Mouse (Mus musculus) stomach, embryonic 15.5 days (tissue): ENCODE data around the gene Rplp1. TPM values are rescaled to one million over a fixed set of nuclear protein-coding genes. Genes with fewer than 3 reads are reported as not detected.

ENCODE experiments used
- ATAC-seq: fragments of 200-750 bp; cut with Nextera tagmentation; 2 replicates; pipeline ENCODE4 v1.8.0; 2017; ENCODE audit warnings: low read depth, moderate number of reproducible peaks, moderate TSS enrichment; ENCODE audit not compliant: insufficient read depth, low FRiP score
- H3K27ac ChIP-seq: fragments of 300-500 bp; sonication (generic); 2 replicates; pipeline ENCODE4 v1.5.1; 2015; ENCODE audit warnings: mild to moderate bottlenecking, inconsistent platforms
- H3K27me3 ChIP-seq: fragments of 300-500 bp; sonication (generic); replicated peaks from 2 replicates; pipeline ENCODE4 v1.6.1; 2015; ENCODE audit warnings: inconsistent platforms
- H3K36me3 ChIP-seq: fragments of 300-500 bp; sonication (generic); 2 replicates; pipeline ENCODE4 v1.6.1; 2015; ENCODE audit warnings: inconsistent platforms
- H3K4me1 ChIP-seq: fragments of 300-500 bp; sonication (generic); 2 replicates; pipeline ENCODE4 v1.6.1; 2015; ENCODE audit warnings: inconsistent platforms
- H3K4me2 ChIP-seq: fragments of 300-500 bp; sonication (generic); 2 replicates; pipeline ENCODE4 v1.6.1; 2015; ENCODE audit warnings: mild to moderate bottlenecking, inconsistent platforms
- H3K4me3 ChIP-seq: fragments of 300-500 bp; sonication (generic); replicated peaks from 2 replicates; pipeline ENCODE4 v1.5.1; 2015; ENCODE audit warnings: inconsistent platforms
- H3K9ac ChIP-seq: fragments of 300-500 bp; sonication (generic); 2 replicates; pipeline ENCODE4 v1.6.1; 2015; ENCODE audit warnings: inconsistent platforms
- H3K9me3 ChIP-seq: fragments of 300-500 bp; sonication (generic); 2 replicates; pipeline ENCODE4 v1.6.1; 2016; ENCODE audit warnings: inconsistent platforms
- WGBS: fragments of 180-500 bp; shearing (Covaris S2); methylation state at CpG from one replicate; pipeline ENCODE4 v1.1.7; 2015; 5-methylcytosine and 5-hydroxymethylcytosine counted together
- polyA plus RNA-seq: library from polyadenylated mRNA; unstranded; fragments of >200 nt; fragmentation: Nextera tagmentation; extraction: Ambion mirVana; gene quantifications from 2 replicates; pipeline ENCODE4 v1.2.1, GENCODE M21; 2015

Rplp1 gene
- polyA plus RNA-seq, 1 experiment from 2014 or later = 1,421 TPM

DNA sequence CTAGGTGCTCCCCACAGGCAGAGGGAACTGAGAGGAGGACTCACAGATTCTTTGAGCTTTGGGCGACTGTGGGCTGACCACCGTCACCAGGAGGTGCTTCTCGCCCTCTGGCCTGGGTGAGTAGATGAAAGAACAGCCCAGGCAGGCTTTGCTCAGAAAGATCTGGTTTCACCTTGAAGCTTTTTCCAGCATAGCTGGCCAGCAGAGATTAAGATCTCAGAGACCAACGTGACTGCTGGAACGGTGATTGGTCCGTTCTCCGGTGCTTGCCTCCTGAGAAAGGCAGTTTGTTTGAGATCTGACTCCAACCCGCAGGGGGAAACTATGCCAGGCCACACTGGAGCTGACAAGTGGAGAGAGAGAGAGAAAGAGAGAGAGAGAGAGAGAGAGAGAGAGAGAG, 19.3 kb downstream of the Rplp1 start:
- peak; percentile 34; the same call in 1 of the 2 replicates for ATAC-seq

DNA sequence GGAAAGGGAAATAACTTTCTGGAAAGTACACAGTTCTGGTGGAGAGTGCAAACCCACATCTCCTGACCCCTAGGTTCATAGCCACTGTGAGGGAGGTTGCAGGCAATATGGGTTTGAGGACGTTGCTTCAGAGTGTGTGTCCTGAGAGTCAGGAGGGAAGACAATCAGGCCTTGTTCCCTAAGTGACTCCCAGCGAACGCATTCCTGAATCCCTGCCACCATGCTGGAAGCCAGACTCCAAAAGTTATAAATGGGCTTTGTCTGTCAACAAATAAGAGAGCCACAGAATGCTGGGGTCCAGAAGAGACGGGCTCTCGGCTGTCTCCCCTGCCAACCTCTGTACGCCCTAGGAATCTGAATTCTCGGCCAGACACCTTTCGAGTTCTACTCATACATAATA, 24.5 kb downstream of the Rplp1 start:
- 64% methylated on average over 8 of the region's 8 CpGs for WGBS
- no peak overlapping the region for H3K4me2 ChIP-seq
- 0 out of 2 replicates have a peak, but pooled peaks cover 2% of the 10 kb centered on the region for H3K4me1 ChIP-seq
- no peak overlapping the region for H3K27ac ChIP-seq
- H3K9me3 ChIP-seq = no peaks in the 10 kb centered on the region
- no peak for ATAC-seq
- H3K36me3 ChIP-seq = no peaks in the 10 kb centered on the region
- no peak overlapping the region for H3K4me3 ChIP-seq
- H3K27me3 ChIP-seq = no peaks in the 10 kb centered on the region
- H3K9ac ChIP-seq = no peak overlapping the region

More for the DNA sequence above, 19.3 kb downstream of the Rplp1 start:
- no peaks in the 10 kb centered on the region for H3K36me3 ChIP-seq
- no peak overlapping the region for H3K4me2 ChIP-seq
- no peak overlapping the region for H3K27ac ChIP-seq
- no peak overlapping the region for H3K9ac ChIP-seq
- WGBS = 44% methylated on average over 8 of the region's 8 CpGs
- 0 out of 2 replicates have a peak, but pooled peaks cover 3% of the 10 kb centered on the region for H3K4me1 ChIP-seq
- no peak overlapping the region for H3K4me3 ChIP-seq
- H3K9me3 ChIP-seq = no peaks in the 10 kb centered on the region
- H3K27me3 ChIP-seq = no peaks in the 10 kb centered on the region

DNA sequence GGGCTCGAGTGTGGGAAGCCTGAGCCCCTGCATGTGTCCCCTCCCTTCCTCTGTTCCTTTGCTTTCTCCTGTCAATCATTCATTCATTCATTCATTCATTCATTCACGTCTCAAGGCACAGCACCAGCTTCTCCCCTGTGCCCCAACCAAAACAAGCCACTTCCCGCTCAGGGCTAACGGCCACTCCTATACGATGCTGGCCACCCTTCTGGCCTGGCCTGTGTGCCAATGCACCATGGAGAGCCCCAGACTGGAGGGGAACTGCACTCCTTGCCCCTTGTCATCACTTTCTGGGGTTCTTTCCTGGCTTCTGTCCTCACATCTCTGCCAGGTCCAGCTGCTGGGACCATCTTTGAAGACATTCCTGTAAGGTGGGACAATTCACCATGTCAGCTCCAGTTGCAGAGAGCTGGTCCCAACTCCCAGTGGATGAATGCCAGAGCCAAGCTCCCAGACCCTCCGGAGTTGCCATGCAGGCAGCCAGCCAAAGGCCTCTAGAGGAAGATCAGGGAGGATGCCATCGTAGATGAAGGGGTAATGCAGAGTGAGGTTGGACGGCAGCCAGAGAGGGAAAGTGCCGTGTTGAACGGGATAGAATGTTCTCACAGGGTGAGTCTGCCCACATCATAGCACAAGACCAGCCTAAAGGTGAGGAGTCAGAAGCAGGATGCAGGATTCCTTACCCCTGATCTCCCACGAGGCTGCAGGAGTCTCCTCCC, 26.5 kb downstream of the Rplp1 start:
- no peak for ATAC-seq
- no peak overlapping the region for H3K27ac ChIP-seq
- H3K9me3 ChIP-seq = no peaks in the 10 kb centered on the region
- H3K27me3 ChIP-seq = no peaks in the 10 kb centered on the region
- H3K4me3 ChIP-seq = no peak overlapping the region
- H3K4me2 ChIP-seq = no peak overlapping the region
- no peaks in the 10 kb centered on the region for H3K4me1 ChIP-seq
- WGBS = 56% methylated on average over 11 of the region's 11 CpGs
- no peak overlapping the region for H3K9ac ChIP-seq
- H3K36me3 ChIP-seq = no peaks in the 10 kb centered on the region

DNA sequence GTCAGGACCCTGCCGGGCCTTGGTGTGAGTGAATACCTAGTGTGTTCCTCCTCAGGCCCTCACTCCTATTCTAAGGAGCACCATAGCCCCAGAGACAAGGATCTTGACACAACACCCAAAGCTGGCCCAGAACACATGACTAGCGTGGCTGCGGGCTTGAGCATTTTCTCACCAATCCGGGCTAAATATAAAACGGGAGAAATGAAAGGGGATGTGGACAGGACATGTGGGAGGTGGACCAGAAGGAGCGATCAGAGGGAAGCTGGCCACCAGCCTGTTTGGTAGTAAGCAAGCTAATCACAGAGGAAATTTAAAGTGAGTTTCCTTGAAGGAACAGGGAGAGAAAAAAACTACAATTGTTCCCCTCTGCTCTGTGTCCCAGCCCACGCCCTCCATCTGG, 28.4 kb downstream of the Rplp1 start:
- no peaks in the 10 kb centered on the region for H3K4me1 ChIP-seq
- 76% methylated on average over 7 of the region's 7 CpGs for WGBS
- H3K4me2 ChIP-seq = no peak overlapping the region
- H3K9ac ChIP-seq = no peak overlapping the region
- no peaks in the 10 kb centered on the region for H3K36me3 ChIP-seq
- no peaks in the 10 kb centered on the region for H3K9me3 ChIP-seq
- H3K27me3 ChIP-seq = no peaks in the 10 kb centered on the region
- no peak overlapping the region for H3K4me3 ChIP-seq
- H3K27ac ChIP-seq = no peak overlapping the region
- ATAC-seq = no peak

DNA sequence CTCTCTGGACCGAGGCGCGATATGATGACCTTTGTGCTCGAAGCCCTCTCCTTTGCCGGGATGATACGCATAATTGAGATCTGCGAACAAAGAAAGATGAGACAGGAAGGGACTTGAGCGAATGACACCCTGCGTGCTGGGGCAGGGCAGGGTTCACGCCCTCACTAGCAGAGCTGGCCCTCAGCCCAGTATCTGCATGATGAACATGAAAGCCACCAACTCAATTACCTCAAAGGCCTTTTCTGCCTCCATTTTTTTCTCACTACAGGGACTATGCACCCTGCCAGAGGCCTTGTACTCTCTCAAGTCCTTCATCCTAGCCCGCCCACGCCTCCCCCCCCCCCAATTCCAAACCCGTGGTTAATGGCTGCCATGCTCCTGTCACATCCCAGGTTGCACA, 29.4 kb downstream of the Rplp1 start:
- Histone ChIP-seq H3K4me2 (no peak overlapping the region), H3K4me3 (no peak overlapping the region), H3K9me3 (no peaks in the 10 kb centered on the region), H3K36me3 (no peaks in the 10 kb centered on the region), H3K9ac (no peak overlapping the region), H3K4me1 (no peaks in the 10 kb centered on the region), H3K27me3 (no peaks in the 10 kb centered on the region), H3K27ac (no peak overlapping the region)
- no peak for ATAC-seq
- WGBS = 74% methylated on average over 13 of the region's 13 CpGs

DNA sequence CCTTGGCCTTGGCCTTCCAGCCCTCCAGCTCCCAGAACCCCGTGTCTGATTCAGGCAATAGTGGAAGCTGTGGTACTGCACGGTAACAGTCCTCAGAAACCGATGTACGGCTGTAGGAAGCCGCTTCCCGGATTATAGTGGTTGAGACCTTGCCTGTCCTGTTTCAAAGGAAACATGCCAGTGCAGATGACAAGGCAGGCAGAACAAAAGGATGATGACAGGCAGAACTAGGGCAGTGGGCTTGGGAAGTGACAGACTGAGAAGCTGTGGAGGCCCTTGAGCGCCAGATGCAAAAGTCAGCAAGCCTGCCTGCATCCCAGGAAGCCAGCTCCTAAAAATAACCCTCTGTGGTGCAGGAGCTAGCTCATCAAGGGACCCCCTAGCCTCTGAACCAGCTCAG, 30.0 kb downstream of the Rplp1 start:
- Histone ChIP-seq H3K4me2 (no peak overlapping the region), H3K4me3 (no peak overlapping the region), H3K27me3 (no peaks in the 10 kb centered on the region), H3K36me3 (no peaks in the 10 kb centered on the region), H3K4me1 (no peaks in the 10 kb centered on the region), H3K9me3 (no peaks in the 10 kb centered on the region), H3K9ac (no peak overlapping the region), H3K27ac (no peak overlapping the region)
- 69% methylated on average over 7 of the region's 7 CpGs for WGBS
- ATAC-seq = no peak

DNA sequence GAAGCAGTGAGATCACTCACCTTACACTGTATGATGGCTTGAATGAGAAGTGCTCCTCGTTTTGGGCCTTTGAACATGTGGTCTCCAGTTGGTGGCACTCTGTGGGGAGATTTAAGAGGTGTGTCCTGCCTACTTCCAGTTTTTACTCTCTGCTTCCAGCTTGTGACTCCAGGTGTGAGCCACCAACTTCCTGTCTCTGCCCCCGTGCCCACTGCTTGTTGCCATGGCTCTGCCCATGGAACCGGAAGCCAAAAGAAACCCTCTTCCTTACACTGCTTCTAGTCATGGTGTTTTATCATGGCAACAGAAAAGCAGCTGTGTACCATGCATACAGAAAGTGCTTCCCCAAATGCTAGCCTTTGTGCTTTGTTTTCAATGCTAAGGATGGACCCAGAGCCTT, 32.2 kb downstream of the Rplp1 start:
- no peak overlapping the region for H3K27ac ChIP-seq
- WGBS = 64% methylated on average over 3 of the region's 3 CpGs
- no peak overlapping the region for H3K9ac ChIP-seq
- H3K4me1 ChIP-seq = peaks cover 7% of the 10 kb centered on the region; the same call in 1 of the 2 replicates
- no peaks in the 10 kb centered on the region for H3K27me3 ChIP-seq
- H3K4me2 ChIP-seq = no peak overlapping the region
- no peaks in the 10 kb centered on the region for H3K9me3 ChIP-seq
- no peaks in the 10 kb centered on the region for H3K36me3 ChIP-seq
- no peak for ATAC-seq
- H3K4me3 ChIP-seq = no peak overlapping the region

DNA sequence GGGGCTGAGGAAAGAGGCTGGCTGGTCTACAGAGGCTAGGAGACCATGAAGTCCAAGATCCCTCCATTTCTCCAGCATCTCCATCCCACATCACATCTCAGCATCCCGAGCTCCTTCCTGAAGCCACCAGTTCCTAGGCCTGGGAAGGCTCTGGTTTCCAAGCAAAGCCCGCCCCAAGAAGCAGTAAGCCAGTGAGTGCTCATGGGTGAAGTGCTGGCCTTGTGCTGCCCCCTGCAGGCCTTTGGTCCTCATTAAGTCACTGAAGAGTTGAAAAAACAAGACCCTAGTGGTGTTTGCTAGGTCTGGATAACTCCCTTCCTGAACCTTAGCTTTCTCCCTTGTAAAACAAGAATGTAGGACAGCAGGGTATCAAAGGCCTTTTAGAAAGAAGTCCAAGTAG, 35.5 kb downstream of the Rplp1 start:
- Histone ChIP-seq H3K4me2 (no peak overlapping the region), H3K27ac (no peak overlapping the region), H3K9me3 (no peaks in the 10 kb centered on the region), H3K36me3 (no peaks in the 10 kb centered on the region), H3K4me1 (peaks cover 7% of the 10 kb centered on the region; the same call in 1 of the 2 replicates), H3K4me3 (no peak overlapping the region), H3K27me3 (no peaks in the 10 kb centered on the region), H3K9ac (no peak overlapping the region)
- no peak for ATAC-seq
- WGBS = 50% methylated on average over 2 of the region's 2 CpGs

DNA sequence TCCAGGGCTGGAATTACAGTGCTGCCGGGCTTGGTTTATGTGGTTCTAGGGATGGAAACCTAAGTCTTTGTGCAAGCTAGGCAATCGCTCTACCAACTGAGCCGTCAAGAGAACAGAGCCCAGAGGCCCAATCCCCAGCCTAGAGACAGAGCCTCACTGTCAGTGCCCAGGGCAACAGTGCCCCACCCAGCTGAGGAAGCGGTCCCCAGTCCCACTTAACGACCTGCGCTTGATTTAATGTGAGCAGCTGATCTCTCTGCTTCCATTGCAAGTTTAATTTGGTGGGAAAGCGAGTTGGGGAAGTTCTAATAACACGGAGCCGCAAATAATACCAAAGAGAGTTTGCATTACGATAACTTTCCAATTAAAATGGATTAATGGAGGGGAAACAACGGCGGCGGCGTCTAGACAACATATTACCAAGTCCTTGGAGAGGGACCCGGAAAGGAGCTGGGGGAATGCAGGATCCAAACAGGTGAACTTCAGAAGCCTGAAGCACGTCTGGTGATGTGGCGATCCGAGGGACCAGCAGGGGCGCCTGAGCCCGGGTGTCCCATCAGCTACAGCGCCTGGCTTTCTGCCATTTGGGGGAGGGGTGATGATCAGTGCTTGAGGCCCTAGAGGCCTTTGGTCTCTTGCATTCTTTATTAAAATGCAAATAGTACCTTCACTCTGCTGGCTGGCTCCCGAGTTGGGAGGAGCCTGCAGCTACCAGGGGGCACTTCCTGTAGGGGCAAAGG, 36.8 kb downstream of the Rplp1 start:
- Histone ChIP-seq H3K4me3 (no peak overlapping the region), H3K27me3 (no peaks in the 10 kb centered on the region), H3K9ac (no peak overlapping the region), H3K4me2 (no peak overlapping the region), H3K36me3 (no peaks in the 10 kb centered on the region), H3K9me3 (no peaks in the 10 kb centered on the region), H3K27ac (no peak overlapping the region), H3K4me1 (peaks cover 7% of the 10 kb centered on the region; the same call in 1 of the 2 replicates)
- ATAC-seq = no peak
- 32% methylated on average over 22 of the region's 22 CpGs for WGBS

DNA sequence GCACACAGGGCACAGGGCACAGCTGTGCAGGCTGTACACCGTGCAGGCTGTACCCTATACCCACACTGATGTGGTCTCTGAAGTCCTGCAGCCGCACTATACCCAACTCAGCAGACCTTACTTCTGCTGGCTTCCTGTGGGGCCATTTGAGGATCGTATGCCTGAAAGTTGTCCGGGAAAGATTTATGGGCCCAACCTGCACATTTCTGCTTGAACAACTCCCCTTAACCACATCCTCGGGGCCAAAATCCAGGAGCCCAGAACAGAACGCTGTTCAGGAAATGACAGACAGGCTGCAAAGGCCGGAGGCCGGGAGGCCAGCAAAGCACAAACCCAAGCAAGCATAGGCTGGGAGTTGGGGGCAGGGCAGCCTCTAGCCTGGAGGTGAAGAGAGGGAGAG, 41.0 kb downstream of the Rplp1 start:
- H3K4me1 ChIP-seq = peaks cover 7% of the 10 kb centered on the region; the same call in 1 of the 2 replicates
- H3K4me3 ChIP-seq = no peak overlapping the region
- no peak overlapping the region for H3K9ac ChIP-seq
- no peak for ATAC-seq
- no peak overlapping the region for H3K27ac ChIP-seq
- H3K36me3 ChIP-seq = no peaks in the 10 kb centered on the region
- no peaks in the 10 kb centered on the region for H3K9me3 ChIP-seq
- no peak overlapping the region for H3K4me2 ChIP-seq
- no peaks in the 10 kb centered on the region for H3K27me3 ChIP-seq
- 46% methylated on average over 8 of the region's 8 CpGs for WGBS

DNA sequence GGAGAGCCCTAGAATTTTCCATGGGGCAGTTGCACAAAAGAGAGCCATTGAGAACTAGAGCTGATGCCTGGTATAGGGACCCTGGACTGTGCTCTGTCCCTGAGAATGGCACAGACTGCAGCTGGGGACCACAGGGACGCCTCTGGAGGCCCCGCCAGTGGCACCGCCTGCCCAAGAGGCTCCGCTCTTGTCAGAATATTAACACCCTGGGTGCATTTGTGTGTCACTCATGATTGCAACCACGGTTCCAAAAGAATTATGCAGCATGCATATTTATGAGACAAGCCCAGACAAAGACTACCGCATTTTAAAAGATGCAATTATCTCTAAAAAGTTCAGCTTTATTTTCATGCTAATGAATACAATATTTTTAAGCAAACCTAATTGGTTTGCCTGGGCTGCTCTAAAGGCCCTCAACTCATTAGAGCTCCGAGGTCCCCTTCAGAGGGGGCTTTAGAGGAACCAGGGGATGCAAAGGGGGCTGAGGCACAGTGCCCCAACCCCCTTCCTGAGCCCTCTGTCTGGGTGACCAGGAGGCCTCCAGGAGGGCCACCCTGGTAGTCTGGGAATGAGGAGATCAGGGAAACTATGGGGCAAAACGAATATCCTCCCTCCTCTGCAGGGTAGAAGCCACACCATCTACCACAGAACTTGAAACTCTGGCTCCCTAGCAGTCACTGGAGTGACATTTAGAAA, 41.9 kb downstream of the Rplp1 start:
- ATAC-seq = no peak
- peaks cover 1% of the 10 kb centered on the region; the same call in 1 of the 2 replicates for H3K4me1 ChIP-seq

DNA sequence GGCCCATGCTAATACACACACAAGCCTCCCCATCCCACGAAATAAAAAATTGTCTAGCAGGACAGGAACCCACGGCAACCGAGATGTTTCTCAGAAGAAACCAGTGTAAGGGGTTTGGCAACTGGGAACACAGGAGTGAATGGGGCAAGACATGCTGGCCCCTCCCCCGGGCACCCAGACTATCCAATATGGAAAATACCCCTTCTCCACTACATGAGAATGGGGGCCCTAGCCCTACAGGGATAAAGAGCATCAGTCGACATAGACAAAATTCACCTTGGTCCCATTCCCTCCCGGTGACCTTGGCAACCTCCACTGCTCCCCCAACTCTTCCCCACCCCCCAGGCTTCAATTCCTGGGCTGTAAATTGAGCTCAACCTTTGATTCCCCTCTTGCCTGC, 42.5 kb downstream of the Rplp1 start:
- H3K9ac ChIP-seq = no peak overlapping the region
- H3K27me3 ChIP-seq = no peaks in the 10 kb centered on the region
- no peak overlapping the region for H3K4me3 ChIP-seq
- no peaks in the 10 kb centered on the region for H3K4me1 ChIP-seq
- H3K36me3 ChIP-seq = no peaks in the 10 kb centered on the region
- WGBS = 77% methylated on average over 6 of the region's 6 CpGs
- H3K4me2 ChIP-seq = no peak overlapping the region
- ATAC-seq = no peak
- H3K27ac ChIP-seq = no peak overlapping the region
- H3K9me3 ChIP-seq = no peaks in the 10 kb centered on the region

More for the DNA sequence above, 41.9 kb downstream of the Rplp1 start:
- Histone ChIP-seq H3K36me3 (no peaks in the 10 kb centered on the region), H3K27me3 (no peaks in the 10 kb centered on the region), H3K9me3 (no peaks in the 10 kb centered on the region), H3K4me3 (no peak overlapping the region), H3K27ac (no peak overlapping the region), H3K4me2 (no peak overlapping the region), H3K9ac (no peak overlapping the region)
- 75% methylated on average over 8 of the region's 8 CpGs for WGBS
